Mouse (Mus musculus) heart, adult 2 months (tissue): ENCODE data around the gene Adamts12.

ENCODE experiments used
- CTCF ChIP-seq: fragments of 200-600 bp; IDR thresholded peaks from 2 replicates; pipeline ENCODE4 v1.8.1; 2022; ENCODE audit warnings: antibody characterized with exemption, mild to moderate bottlenecking, moderate library complexity
- EP300 ChIP-seq: fragments of 200-500 bp; IDR thresholded peaks from 2 replicates; pipeline ENCODE4 v1.6.1; 2011; ENCODE audit warnings: low read depth, low read length, control low read depth; ENCODE audit not compliant: insufficient read depth
- POLR2A ChIP-seq: fragments of 200-500 bp; IDR thresholded peaks from 2 replicates; pipeline ENCODE4 v1.6.1; 2011; ENCODE audit warnings: mild to moderate bottlenecking, low read depth, low read length, control low read depth; ENCODE audit not compliant: insufficient read depth

DNA sequence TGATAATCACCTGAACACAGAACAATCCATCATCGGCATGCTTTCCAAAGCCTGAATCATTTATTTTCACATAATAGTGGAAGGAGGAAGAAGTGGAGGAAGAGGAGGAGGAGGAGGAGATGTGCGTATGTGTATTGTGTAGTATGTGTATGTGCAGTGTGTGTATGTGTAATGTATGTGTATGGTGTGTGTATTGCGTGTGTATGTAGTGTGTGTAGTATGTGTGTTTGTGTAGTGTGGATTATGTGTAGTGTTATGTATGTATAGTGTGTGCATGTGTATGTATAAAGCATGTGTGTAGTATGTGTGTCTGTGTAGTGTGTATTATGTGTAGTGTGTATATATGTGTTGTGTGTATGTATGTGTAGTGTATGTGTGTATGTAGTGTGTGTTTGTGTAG lies 19.1 kb downstream of the Adamts12 start:
- TF ChIP-seq CTCF (no peak), POLR2A (no peak), EP300 (no peak)
